Mouse (Mus musculus) midbrain, embryonic 12.5 days (tissue): ENCODE measurements around the gene Bsdc1. TPM values are rescaled to one million over a fixed set of nuclear protein-coding genes. Genes with fewer than 3 reads are reported as not detected.
"Not testable (repeated sequence)": the region's sequence is repeated elsewhere in the genome, so short reads cannot be mapped to it uniquely, and the experiment has no call there.

ENCODE experiments used
- ATAC-seq: fragments of 200-750 bp; cut with Nextera tagmentation; 2 replicates; pipeline ENCODE4 v1.8.0; 2017; ENCODE audit warnings: low read depth, moderate TSS enrichment, moderate library complexity; ENCODE audit not compliant: low FRiP score
- H3K27ac ChIP-seq: fragments of 300-500 bp; sonication (generic); replicated peaks from 2 replicates; pipeline ENCODE4 v1.5.1; 2016; ENCODE audit warnings: mild to moderate bottlenecking
- H3K27me3 ChIP-seq: fragments of 300-500 bp; sonication (generic); 2 replicates; pipeline ENCODE4 v1.6.1; 2016; ENCODE audit warnings: mild to moderate bottlenecking
- H3K36me3 ChIP-seq: fragments of 300-500 bp; sonication (generic); 2 replicates; pipeline ENCODE4 v1.6.1; 2016
- H3K4me1 ChIP-seq: fragments of 300-500 bp; sonication (generic); 2 replicates; pipeline ENCODE4 v1.6.1; 2016
- H3K4me2 ChIP-seq: fragments of 300-500 bp; sonication (generic); replicated peaks from 2 replicates; pipeline ENCODE4 v1.6.1; 2016; ENCODE audit warnings: mild to moderate bottlenecking, moderate library complexity
- H3K4me3 ChIP-seq: fragments of 300-500 bp; sonication (generic); 2 replicates; pipeline ENCODE4 v1.5.1; 2016; ENCODE audit warnings: mild to moderate bottlenecking
- H3K9ac ChIP-seq: fragments of 300-500 bp; sonication (generic); replicated peaks from 2 replicates; pipeline ENCODE4 v1.6.1; 2016; ENCODE audit warnings: mild to moderate bottlenecking, moderate library complexity
- H3K9me3 ChIP-seq: fragments of 300-500 bp; sonication (generic); 2 replicates; pipeline ENCODE4 v1.6.1; 2016; ENCODE audit warnings: mild to moderate bottlenecking
- WGBS: fragments of 180-500 bp; shearing (Covaris S2); methylation state at CpG from one replicate; pipeline ENCODE4 v1.1.7; 2016; 5-methylcytosine and 5-hydroxymethylcytosine counted together
- polyA plus RNA-seq: library from polyadenylated mRNA; unstranded; fragments of >200 nt; fragmentation: Nextera tagmentation; extraction: Ambion mirVana; gene quantifications from 2 replicates; pipeline ENCODE4 v1.2.1, GENCODE M21; 2016

Gene Bsdc1
- polyA plus RNA-seq, 1 experiment from 2014 or later, result 31.9 TPM

DNA sequence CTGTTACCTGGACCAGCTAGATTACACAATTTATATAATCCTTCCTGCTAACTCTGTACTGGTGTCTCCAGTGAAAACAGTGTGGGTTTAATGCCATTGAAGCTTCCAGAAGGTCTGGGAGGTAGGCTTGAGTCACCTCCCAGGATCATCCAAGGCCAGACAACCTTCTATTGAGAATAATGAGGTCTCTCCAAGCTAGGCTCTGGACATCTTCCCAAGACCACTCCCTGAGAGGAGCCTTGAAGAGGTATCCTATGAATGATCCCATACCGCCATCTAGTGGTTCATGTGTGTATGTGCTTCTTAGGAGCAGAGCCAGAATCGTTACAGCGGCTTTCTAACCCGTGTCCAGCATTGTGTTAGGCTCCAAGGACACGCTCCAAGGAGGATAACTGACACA is 6.1 kb upstream of the Bsdc1 start:
- Histone ChIP-seq H3K4me2 (no peak overlapping the region), H3K9ac (no peak overlapping the region), H3K4me1 (no peaks in the 10 kb centered on the region), H3K27ac (no peak overlapping the region), H3K4me3 (no peak overlapping the region), H3K9me3 (no peaks in the 10 kb centered on the region), H3K27me3 (no peaks in the 10 kb centered on the region), H3K36me3 (no peaks in the 10 kb centered on the region)
- ATAC-seq, result peak; percentile 80
- 5% methylated on average over 5 of the region's 5 CpGs for WGBS

DNA sequence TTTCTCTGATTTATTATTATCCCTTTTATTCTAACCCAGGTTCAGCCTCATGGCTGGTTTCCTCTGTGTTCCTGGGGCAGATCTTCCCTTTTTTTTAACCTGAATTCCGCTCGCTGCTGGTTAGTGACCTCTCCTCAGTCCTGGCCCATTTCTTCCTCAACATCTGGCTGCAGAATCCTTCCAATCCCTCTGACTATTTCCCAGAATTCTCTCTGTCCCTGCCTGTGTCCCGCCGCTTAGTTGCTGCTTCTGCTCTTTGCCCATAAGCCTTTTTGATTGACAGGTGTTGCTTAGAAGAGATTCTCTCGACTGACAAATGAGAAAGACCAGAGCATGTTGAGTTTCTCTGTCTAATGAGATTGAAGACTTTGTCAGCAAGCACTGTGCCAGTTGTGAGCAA is 5.3 kb upstream of the Bsdc1 start:
- ATAC-seq, result no peak
- 57% methylated on average over 5 of the region's 5 CpGs for WGBS

GRCm38 (mm10) chr4:129457311-129457710 is 4.1 kb upstream of the Bsdc1 start:
- ATAC-seq, H3K4me1 ChIP-seq, H3K27ac ChIP-seq, H3K9me3 ChIP-seq, H3K4me3 ChIP-seq, H3K9ac ChIP-seq, H3K27me3 ChIP-seq, H3K4me2 ChIP-seq, H3K36me3 ChIP-seq: not testable (repeated sequence)
- 71% methylated on average over 2 of the region's 2 CpGs for WGBS

More for the DNA sequence above, 5.3 kb upstream of the Bsdc1 start:
- no peaks in the 10 kb centered on the region for H3K9me3 ChIP-seq
- no peaks in the 10 kb centered on the region for H3K27me3 ChIP-seq
- H3K4me3 ChIP-seq, result no peak overlapping the region
- no peak overlapping the region for H3K4me2 ChIP-seq
- no peak overlapping the region for H3K27ac ChIP-seq
- H3K9ac ChIP-seq, result no peak overlapping the region
- H3K4me1 ChIP-seq, result peaks cover 2% of the 10 kb centered on the region; the same call in 1 of the 2 replicates
- no peaks in the 10 kb centered on the region for H3K36me3 ChIP-seq

DNA sequence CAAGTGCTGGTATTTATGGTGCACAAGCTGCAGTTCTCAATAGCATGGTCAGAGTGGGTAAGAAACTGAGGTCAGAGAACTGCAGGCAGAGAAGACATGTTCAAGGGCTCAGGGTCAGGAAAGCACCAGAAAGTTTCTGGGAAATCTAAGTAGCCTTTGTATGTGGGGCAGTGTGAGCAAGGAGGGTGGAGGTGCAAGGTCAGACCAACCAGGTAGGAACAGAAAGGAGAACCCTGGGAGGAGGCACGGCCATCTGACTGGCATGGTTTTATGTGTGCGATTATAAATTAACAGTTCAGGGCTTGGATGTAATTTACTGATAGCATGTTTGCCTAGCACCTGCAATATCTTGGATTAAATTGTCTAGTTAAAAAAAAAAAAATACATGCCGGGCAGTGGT is 1.7 kb upstream of the Bsdc1 start:
- H3K4me2 ChIP-seq, result no peak overlapping the region
- no peak overlapping the region for H3K27ac ChIP-seq
- no peak for ATAC-seq
- H3K27me3 ChIP-seq, result no peaks in the 10 kb centered on the region
- H3K4me3 ChIP-seq, result no peak overlapping the region
- 0 out of 2 replicates have a peak, but pooled peaks cover 8% of the 10 kb centered on the region for H3K36me3 ChIP-seq
- 95% methylated on average over 3 of the region's 3 CpGs for WGBS
- H3K9ac ChIP-seq, result no peak overlapping the region
- peaks cover 11% of the 10 kb centered on the region for H3K4me1 ChIP-seq
- no peaks in the 10 kb centered on the region for H3K9me3 ChIP-seq

DNA sequence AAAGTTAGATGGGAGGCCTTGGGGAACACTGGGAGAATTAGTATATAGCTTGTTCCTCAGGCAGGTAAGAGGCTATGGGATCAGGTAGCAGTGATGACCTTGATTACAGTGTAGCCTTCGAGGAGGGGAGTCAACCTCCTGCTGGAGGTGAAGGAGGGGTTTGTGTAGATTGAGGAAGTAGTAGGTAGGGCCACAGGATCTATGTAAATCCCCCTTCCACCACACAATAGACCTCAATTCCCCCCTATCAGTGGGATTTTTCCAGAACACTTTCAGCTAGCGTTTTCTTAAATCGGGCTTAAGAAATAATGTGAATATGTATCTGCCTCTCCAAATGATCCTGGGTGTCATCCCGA is 576 bp upstream of the Bsdc1 start:
- 2% methylated on average over 4 of the region's 4 CpGs for WGBS
- peak overlapping the region; percentile 63 for H3K4me2 ChIP-seq
- H3K27me3 ChIP-seq, result no peaks in the 10 kb centered on the region
- ATAC-seq, result peak; percentile 27; the same call in 1 of the 2 replicates
- H3K4me3 ChIP-seq, result peak overlapping the region; percentile 77
- H3K9ac ChIP-seq, result peak overlapping the region; percentile 69
- H3K9me3 ChIP-seq, result no peaks in the 10 kb centered on the region
- H3K36me3 ChIP-seq, result peaks cover 18% of the 10 kb centered on the region
- H3K4me1 ChIP-seq, result peaks cover 11% of the 10 kb centered on the region
- H3K27ac ChIP-seq, result peak overlapping the region; percentile 94

GRCm38 (mm10) chr4:129462118-129462517 is 737 bp downstream of the Bsdc1 start:
- peaks cover 11% of the 10 kb centered on the region for H3K4me1 ChIP-seq
- H3K4me3 ChIP-seq, result peak overlapping the region; percentile 77
- H3K27me3 ChIP-seq, result no peaks in the 10 kb centered on the region
- no peak for ATAC-seq
- 49% methylated on average over 3 of the region's 3 CpGs for WGBS
- H3K36me3 ChIP-seq, result peaks cover 32% of the 10 kb centered on the region
- peak overlapping the region; percentile 87 for H3K4me2 ChIP-seq
- H3K9ac ChIP-seq, result peak overlapping the region; percentile 80
- H3K9me3 ChIP-seq, result no peaks in the 10 kb centered on the region
- H3K27ac ChIP-seq, result no peak overlapping the region

DNA sequence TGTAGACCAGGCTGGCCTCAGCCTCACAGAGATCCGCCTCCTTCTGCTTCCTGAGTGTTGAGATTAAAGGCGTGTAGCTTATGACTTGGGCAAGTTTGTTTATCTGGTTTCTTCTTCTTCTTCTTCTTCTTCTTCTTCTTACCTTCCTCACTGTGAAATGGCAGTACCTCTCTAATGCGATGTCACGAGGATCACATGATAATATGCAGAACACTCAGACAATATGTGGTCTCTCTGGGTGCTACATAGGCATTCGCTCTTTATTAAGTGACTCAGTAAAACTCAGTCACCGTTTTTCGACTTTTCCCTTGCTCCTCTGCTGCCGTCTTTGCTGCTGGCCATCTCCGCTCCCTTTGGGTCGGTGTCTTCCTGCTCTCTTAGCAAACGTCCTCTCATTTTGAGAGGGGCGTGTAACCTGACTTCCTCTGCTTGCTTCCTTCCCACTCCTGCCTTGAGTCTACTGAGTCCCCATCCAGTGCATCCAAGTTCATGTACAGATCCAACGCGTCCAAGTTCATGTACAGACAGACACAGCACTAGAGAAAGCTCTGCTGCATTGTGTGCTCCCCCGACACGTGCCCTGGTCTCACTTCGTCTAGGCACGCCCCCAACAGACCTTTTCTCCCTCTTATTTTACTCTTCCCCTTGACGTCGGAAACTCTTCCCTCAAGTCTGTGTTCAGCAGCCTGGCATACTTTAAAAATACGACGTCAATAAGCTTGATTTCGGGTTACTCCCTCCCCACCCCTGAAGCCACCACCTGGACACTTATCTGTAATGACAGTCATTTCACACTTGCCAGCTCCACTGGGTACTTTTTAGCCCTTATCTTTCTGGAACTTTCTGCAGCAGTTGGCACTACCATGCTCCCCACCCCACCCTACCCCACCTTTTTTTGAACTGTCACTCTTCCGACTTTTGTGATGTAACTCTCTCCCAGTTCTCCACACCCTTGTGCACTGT is 2.0 kb downstream of the Bsdc1 start:
- WGBS, result 87% methylated on average over 24 of the region's 24 CpGs
- peaks cover 44% of the 10 kb centered on the region for H3K36me3 ChIP-seq
- H3K27me3 ChIP-seq, result no peaks in the 10 kb centered on the region
- H3K9me3 ChIP-seq, result no peaks in the 10 kb centered on the region
- H3K9ac ChIP-seq, result no peak overlapping the region
- H3K4me1 ChIP-seq, result peaks cover 11% of the 10 kb centered on the region
- H3K4me3 ChIP-seq, result no peak overlapping the region
- ATAC-seq, result no peak
- no peak overlapping the region for H3K27ac ChIP-seq
- H3K4me2 ChIP-seq, result 0 out of 2 replicates have a peak overlapping the region, but pooled peaks have one; percentile 87

DNA sequence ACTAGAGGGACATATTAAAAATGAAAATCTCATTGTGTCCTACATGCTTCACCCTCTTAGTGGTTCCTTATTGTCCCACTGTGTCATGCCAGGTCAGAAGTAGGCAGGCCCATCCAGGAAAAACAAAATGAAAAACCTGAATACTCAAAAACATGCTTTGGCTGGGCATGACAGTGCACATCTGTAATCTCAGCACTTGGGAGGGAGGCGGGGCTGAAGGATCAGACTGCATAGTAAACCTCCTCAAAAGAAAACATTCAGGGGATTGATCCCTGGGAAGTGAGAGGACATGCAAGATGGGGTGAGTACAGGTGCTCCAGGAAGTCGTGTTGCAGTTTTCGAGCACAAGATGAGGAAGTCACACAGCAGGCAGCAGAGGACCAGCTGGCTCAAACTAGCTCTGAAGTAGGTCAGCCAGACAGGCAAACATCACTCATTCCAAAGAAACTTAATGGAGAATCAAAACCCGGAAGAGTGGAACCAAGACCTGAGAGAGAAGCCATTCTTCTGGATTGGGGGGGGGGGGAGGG is 3.0 kb downstream of the Bsdc1 start:
- no peak for ATAC-seq
- H3K4me2 ChIP-seq, result no peak overlapping the region
- no peaks in the 10 kb centered on the region for H3K27me3 ChIP-seq
- no peaks in the 10 kb centered on the region for H3K9me3 ChIP-seq
- no peak overlapping the region for H3K27ac ChIP-seq
- no peak overlapping the region for H3K9ac ChIP-seq
- H3K4me1 ChIP-seq, result peaks cover 11% of the 10 kb centered on the region
- 77% methylated on average over 4 of the region's 4 CpGs for WGBS
- no peak overlapping the region for H3K4me3 ChIP-seq
- H3K36me3 ChIP-seq, result peaks cover 54% of the 10 kb centered on the region

DNA sequence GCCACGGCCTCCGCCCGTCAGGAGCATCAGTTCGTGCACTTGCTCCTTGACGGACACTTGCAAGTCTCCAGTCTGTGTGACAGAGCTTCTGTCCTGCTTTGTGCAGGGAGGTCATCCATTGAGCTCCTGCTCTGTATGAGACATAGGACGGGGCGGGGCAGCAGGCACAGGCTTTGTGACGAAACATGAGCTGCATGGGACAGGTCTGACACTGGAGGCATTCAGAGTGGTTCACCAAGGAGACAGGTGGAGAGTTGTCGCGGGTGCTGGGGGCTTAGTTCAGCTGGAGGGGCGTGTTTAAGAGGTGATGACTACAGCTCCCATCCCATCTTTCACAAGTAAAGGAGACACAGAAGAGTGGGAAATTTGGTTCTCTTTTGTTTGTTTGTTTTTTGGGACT is 14.7 kb downstream of the Bsdc1 start:
- Histone ChIP-seq H3K27me3 (no peaks in the 10 kb centered on the region), H3K9me3 (no peaks in the 10 kb centered on the region), H3K4me3 (no peak overlapping the region), H3K4me2 (no peak overlapping the region), H3K27ac (no peak overlapping the region), H3K36me3 (peaks cover 90% of the 10 kb centered on the region), H3K4me1 (no peaks in the 10 kb centered on the region), H3K9ac (no peak overlapping the region)
- 94% methylated on average over 11 of the region's 11 CpGs for WGBS
- ATAC-seq, result no peak

GRCm38 (mm10) chr4:129479863-129480262 is 18.5 kb downstream of the Bsdc1 start:
- no peak for ATAC-seq

DNA sequence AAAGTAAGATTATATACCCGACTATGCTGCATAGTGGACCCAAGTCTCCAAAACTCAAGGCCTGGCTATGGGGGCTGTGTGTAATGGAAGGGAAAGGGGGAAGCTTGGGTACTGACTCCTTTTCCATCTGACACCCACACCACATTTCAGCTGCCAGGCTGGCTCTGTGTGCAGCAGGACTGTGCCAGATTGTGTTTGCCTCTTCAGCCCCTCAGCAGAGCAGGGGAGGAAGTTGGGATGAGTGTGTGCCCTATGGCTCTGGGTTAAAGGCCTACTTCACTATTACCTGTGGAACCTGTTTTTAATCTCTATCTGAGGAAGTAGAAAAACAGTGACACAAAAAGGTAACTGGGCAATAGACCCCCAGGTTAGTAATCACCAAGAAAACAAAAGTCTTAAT is 19.7 kb downstream of the Bsdc1 start:
- Histone ChIP-seq H3K4me2 (no peak overlapping the region), H3K27me3 (no peaks in the 10 kb centered on the region), H3K9ac (no peak overlapping the region), H3K27ac (no peak overlapping the region), H3K36me3 (peaks cover 90% of the 10 kb centered on the region), H3K9me3 (no peaks in the 10 kb centered on the region), H3K4me1 (no peaks in the 10 kb centered on the region), H3K4me3 (no peak overlapping the region)
- 93% methylated on average over 1 of the region's 1 CpGs for whole genome bisulfite sequencing
- no peak for ATAC-seq

More at GRCm38 (mm10) chr4:129479863-129480262, 18.5 kb downstream of the Bsdc1 start:
- Histone ChIP-seq H3K36me3 (peaks cover 88% of the 10 kb centered on the region), H3K4me1 (no peaks in the 10 kb centered on the region), H3K9me3 (no peaks in the 10 kb centered on the region), H3K4me2 (no peak overlapping the region), H3K27me3 (no peaks in the 10 kb centered on the region), H3K4me3 (no peak overlapping the region), H3K9ac (no peak overlapping the region), H3K27ac (no peak overlapping the region)
- WGBS, result 90% methylated on average over 3 of the region's 3 CpGs
